Mouse (Mus musculus): Measurements from ENCODE around the gene Wasf1.

Gene Wasf1

DNA sequence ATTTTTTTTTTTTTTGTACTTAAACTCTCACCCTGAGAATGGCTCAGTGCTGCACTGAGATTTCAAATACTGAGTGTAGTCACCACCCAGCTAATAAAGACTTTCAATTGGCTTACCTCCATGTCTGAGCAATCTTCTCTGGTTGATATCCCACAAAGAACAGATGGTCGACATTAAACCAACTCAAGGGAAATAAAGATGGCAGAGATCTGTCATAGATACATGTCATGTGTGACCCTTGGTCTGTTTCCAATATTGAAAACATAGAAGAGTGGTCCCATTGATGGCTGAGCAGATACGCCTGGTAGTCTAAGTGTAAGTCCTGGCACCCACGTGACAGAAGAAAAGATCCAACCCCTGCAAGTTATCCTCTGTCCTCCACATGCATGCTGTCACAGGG, 101.3 kb downstream of the Wasf1 start:
- no peak for DNase-seq

DNA sequence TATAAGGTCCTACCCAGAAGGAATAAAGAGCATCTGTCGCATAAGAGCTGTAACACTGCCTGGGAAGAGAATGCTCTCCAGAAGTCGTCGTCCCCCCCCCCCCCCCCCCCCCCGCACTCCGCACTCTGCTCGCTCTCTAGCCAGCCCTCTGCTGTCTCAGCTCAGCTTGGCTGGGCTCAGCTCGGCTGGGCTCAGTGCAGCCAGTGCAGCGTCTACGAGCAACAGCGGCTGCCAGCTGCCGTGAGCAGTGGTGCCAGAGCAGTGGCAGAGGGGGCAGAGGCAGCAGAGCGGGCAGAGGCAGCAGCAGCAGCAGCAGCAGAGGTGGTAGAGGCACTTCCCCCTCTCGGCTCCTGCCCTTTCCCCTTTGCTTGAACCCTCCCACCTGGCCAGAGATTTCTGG, 102.1 kb downstream of the Wasf1 start:
- DNase-seq: no peak
